Mouse (Mus musculus): Measurements from ENCODE around the gene Sdr39u1. TPM values are rescaled to one million over a fixed set of nuclear protein-coding genes. Genes with fewer than 3 reads are reported as not detected.

Sdr39u1 gene
- polyA plus RNA-seq, 1 experiment from 2014 or later, result 51.0 TPM

- Histone ChIP-seq H3K4me1 (peaks cover 21% of the 10 kb centered on the region), H3K36me3 (replicated peaks) (peaks cover 10% of the 10 kb centered on the region), H3K9me3 (no peaks in the 10 kb centered on the region), H3K4me2 (no peak overlapping the region), H3K27me3 (no peaks in the 10 kb centered on the region), H3K9ac (no peak overlapping the region), H3K4me3 (replicated peaks) (no peak overlapping the region), H3K27ac (no peak overlapping the region)
- ATAC-seq (ENCODE audit: low FRiP score), result no peak
- 73% methylated on average over 6 of the region's 6 CpGs for WGBS
These were observed 17.9 kb downstream of the Sdr39u1 start for GRCm38 (mm10) chr14:55882171-55882641.

GRCm38 (mm10) chr14:55880982-55881381, 19.1 kb downstream of the Sdr39u1 start:
- Histone ChIP-seq H3K9me3 (no peaks in the 10 kb centered on the region), H3K4me2 (no peak overlapping the region), H3K9ac (no peak overlapping the region), H3K4me1 (peaks cover 19% of the 10 kb centered on the region), H3K27ac (no peak overlapping the region), H3K27me3 (no peaks in the 10 kb centered on the region), H3K4me3 (replicated peaks) (no peak overlapping the region), H3K36me3 (replicated peaks) (no peaks in the 10 kb centered on the region)
- ATAC-seq (ENCODE audit: low FRiP score), result no peak
- 83% methylated on average over 8 of the region's 8 CpGs for WGBS

GRCm38 (mm10) chr14:55879623-55880022, 20.5 kb downstream of the Sdr39u1 start:
- H3K4me3 ChIP-seq (replicated peaks), result no peak overlapping the region
- ATAC-seq (ENCODE audit: low FRiP score), result peak; percentile 63
- H3K4me2 ChIP-seq, result no peak overlapping the region
- H3K4me1 ChIP-seq, result peaks cover 9% of the 10 kb centered on the region
- no peak overlapping the region for H3K27ac ChIP-seq
- H3K36me3 ChIP-seq (replicated peaks), result no peaks in the 10 kb centered on the region
- no peaks in the 10 kb centered on the region for H3K9me3 ChIP-seq
- H3K27me3 ChIP-seq, result no peaks in the 10 kb centered on the region
- H3K9ac ChIP-seq, result no peak overlapping the region
- WGBS, result 23% methylated on average over 1 of the region's 1 CpGs

- no peak overlapping the region for H3K4me3 ChIP-seq (replicated peaks)
- ATAC-seq (ENCODE audit: low FRiP score), result no peak
- H3K36me3 ChIP-seq (replicated peaks), result no peaks in the 10 kb centered on the region
- no peak overlapping the region for H3K4me2 ChIP-seq
- WGBS, result 44% methylated on average over 7 of the region's 7 CpGs
- H3K4me1 ChIP-seq, result peaks cover 7% of the 10 kb centered on the region
- no peaks in the 10 kb centered on the region for H3K27me3 ChIP-seq
- H3K9ac ChIP-seq, result no peak overlapping the region
- no peak overlapping the region for H3K27ac ChIP-seq
- H3K9me3 ChIP-seq, result no peaks in the 10 kb centered on the region
These were observed 21.7 kb downstream of the Sdr39u1 start for GRCm38 (mm10) chr14:55878316-55878940.

- H3K4me2 ChIP-seq, result no peak overlapping the region
- no peaks in the 10 kb centered on the region for H3K9me3 ChIP-seq
- H3K4me3 ChIP-seq (replicated peaks), result no peak overlapping the region
- no peak overlapping the region for H3K27ac ChIP-seq
- 39% methylated on average over 14 of the region's 14 CpGs for WGBS
- no peak overlapping the region for H3K9ac ChIP-seq
- H3K4me1 ChIP-seq, result peaks cover 10% of the 10 kb centered on the region
- ATAC-seq (ENCODE audit: low FRiP score), result no peak
- 0 out of 2 replicates have a peak, but pooled peaks cover 7% of the 10 kb centered on the region for H3K36me3 ChIP-seq (replicated peaks)
- no peaks in the 10 kb centered on the region for H3K27me3 ChIP-seq
These were observed 22.4 kb downstream of the Sdr39u1 start for GRCm38 (mm10) chr14:55877469-55878315.

GRCm38 (mm10) chr14:55873714-55874683, 26.1 kb downstream of the Sdr39u1 start:
- peak overlapping the region; percentile 35 for H3K4me2 ChIP-seq
- H3K9me3 ChIP-seq, result no peaks in the 10 kb centered on the region
- ATAC-seq (ENCODE audit: low FRiP score), result peak; percentile 75
- H3K27me3 ChIP-seq, result no peaks in the 10 kb centered on the region
- WGBS, result 15% methylated on average over 30 of the region's 30 CpGs
- peak overlapping the region; percentile 42; the same call in 1 of the 2 replicates for H3K27ac ChIP-seq
- peaks cover 43% of the 10 kb centered on the region for H3K36me3 ChIP-seq (replicated peaks)
- H3K4me1 ChIP-seq, result peaks cover 10% of the 10 kb centered on the region
- peak overlapping the region; percentile 29; the same call in 1 of the 2 replicates for H3K9ac ChIP-seq
- H3K4me3 ChIP-seq (replicated peaks), result peak overlapping the region; percentile 13; the same call in 1 of the 2 replicates

- Histone ChIP-seq H3K27me3 (no peaks in the 10 kb centered on the region), H3K4me3 (replicated peaks) (no peak overlapping the region), H3K4me1 (peaks cover 10% of the 10 kb centered on the region), H3K27ac (0 out of 2 replicates have a peak overlapping the region, but pooled peaks have one; percentile 42), H3K9me3 (no peaks in the 10 kb centered on the region), H3K36me3 (replicated peaks) (peaks cover 50% of the 10 kb centered on the region), H3K9ac (peak overlapping the region; percentile 29; the same call in 1 of the 2 replicates), H3K4me2 (peak overlapping the region; percentile 35)
- WGBS, result 88% methylated on average over 8 of the region's 8 CpGs
- ATAC-seq (ENCODE audit: low FRiP score), result peak; percentile 12; the same call in 1 of the 2 replicates
These were observed 26.8 kb downstream of the Sdr39u1 start for GRCm38 (mm10) chr14:55873242-55873713.

GRCm38 (mm10) chr14:55872551-55872950, 27.5 kb downstream of the Sdr39u1 start:
- no peak overlapping the region for H3K4me3 ChIP-seq (replicated peaks)
- peaks cover 56% of the 10 kb centered on the region for H3K36me3 ChIP-seq (replicated peaks)
- H3K27ac ChIP-seq, result no peak overlapping the region
- H3K4me2 ChIP-seq, result no peak overlapping the region
- no peak for ATAC-seq (ENCODE audit: low FRiP score)
- H3K9me3 ChIP-seq, result no peaks in the 10 kb centered on the region
- no peaks in the 10 kb centered on the region for H3K27me3 ChIP-seq
- peaks cover 10% of the 10 kb centered on the region for H3K4me1 ChIP-seq
- WGBS, result 92% methylated on average over 17 of the region's 17 CpGs
- no peak overlapping the region for H3K9ac ChIP-seq

- H3K4me1 ChIP-seq, result peaks cover 10% of the 10 kb centered on the region
- H3K4me2 ChIP-seq, result no peak overlapping the region
- 93% methylated on average over 11 of the region's 12 CpGs for WGBS
- no peak overlapping the region for H3K4me3 ChIP-seq (replicated peaks)
- no peak overlapping the region for H3K9ac ChIP-seq
- H3K9me3 ChIP-seq, result no peaks in the 10 kb centered on the region
- peaks cover 56% of the 10 kb centered on the region for H3K36me3 ChIP-seq (replicated peaks)
- ATAC-seq (ENCODE audit: low FRiP score), result no peak
- H3K27me3 ChIP-seq, result no peaks in the 10 kb centered on the region
- no peak overlapping the region for H3K27ac ChIP-seq
These were observed 28.1 kb downstream of the Sdr39u1 start for GRCm38 (mm10) chr14:55872039-55872438.

- Histone ChIP-seq H3K4me1 (peaks cover 10% of the 10 kb centered on the region), H3K27me3 (no peaks in the 10 kb centered on the region), H3K4me2 (no peak overlapping the region), H3K4me3 (replicated peaks) (no peak overlapping the region), H3K9ac (no peak overlapping the region), H3K27ac (no peak overlapping the region), H3K9me3 (no peaks in the 10 kb centered on the region), H3K36me3 (replicated peaks) (peaks cover 80% of the 10 kb centered on the region)
- no peak for ATAC-seq (ENCODE audit: low FRiP score)
- 93% methylated on average over 6 of the region's 6 CpGs for WGBS
These were observed 30.6 kb downstream of the Sdr39u1 start for GRCm38 (mm10) chr14:55869538-55869937.

GRCm38 (mm10) chr14:55868230-55869026, 31.7 kb downstream of the Sdr39u1 start:
- Histone ChIP-seq H3K4me3 (replicated peaks) (no peak overlapping the region), H3K9me3 (no peaks in the 10 kb centered on the region), H3K4me1 (peaks cover 6% of the 10 kb centered on the region), H3K27me3 (no peaks in the 10 kb centered on the region), H3K9ac (no peak overlapping the region), H3K4me2 (no peak overlapping the region), H3K36me3 (replicated peaks) (peaks cover 90% of the 10 kb centered on the region), H3K27ac (no peak overlapping the region)
- WGBS, result 92% methylated on average over 14 of the region's 14 CpGs
- no peak for ATAC-seq (ENCODE audit: low FRiP score)
